Mouse (Mus musculus) frontal cortex, postnatal 36 days (tissue): ENCODE results near the gene Bag1.
"Not testable (repeated sequence)": the region's sequence is repeated elsewhere in the genome, so short reads cannot be mapped to it uniquely, and the experiment has no call there.

Experiments
- DNase-seq, 2 experiments: peaks; one replicate each; pipeline ENCODE4 v3.0.0; 2022; ENCODE audit warnings: low spot score in 2 of 2

Gene Bag1

DNA sequence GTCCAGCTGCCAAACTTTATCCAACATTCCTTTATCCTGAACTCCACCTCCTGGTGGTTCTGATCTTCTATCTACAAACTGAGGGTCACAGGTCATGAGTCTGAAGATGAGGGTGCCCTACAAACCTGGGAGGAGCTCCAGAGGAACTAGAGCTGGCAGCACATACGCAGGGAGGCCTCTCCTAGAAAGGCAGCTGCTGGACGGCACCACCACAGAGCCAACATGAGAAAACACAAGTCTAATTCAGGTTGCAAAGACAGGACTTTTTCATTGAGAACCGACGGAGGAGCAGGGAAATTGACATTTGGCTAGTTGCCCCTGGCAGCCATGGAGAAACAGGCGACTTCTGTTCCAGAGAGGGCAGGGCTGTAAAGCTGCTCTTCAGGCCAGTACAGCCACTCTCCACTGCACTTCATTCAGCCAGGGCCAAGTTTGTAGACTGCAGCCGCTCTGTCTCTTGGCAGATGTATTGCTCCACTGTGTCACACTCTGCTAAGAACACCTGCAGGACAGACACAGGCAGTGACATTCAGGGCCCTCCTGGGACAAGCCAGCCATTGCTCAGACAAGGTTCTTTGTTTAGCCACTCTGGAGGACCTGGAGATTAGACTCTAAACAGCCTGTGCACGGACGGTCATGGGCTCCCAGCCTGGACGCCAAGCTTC lies 11.8 kb downstream of the Bag1 start:
- peak; percentile 43 to 49 for DNase-seq

DNA sequence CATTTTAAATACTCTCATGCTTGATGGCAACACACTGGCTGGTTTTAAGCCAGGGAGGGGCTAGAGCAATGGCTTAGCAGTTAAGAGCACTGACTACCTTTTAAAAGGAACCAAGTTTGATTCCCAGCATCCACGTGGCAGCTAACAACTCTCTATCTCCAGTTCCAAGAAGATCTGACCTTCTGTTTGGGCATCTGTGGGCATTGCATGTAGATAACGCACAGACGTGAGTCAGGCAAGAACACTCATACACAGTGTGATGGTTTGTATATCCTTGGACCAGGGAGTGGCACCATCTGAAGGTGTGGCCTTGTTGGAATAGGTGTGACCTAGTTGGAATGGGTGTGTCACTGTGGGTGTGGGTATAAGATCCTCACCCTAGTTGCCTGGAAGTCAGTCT lies 13.7 kb downstream of the Bag1 start:
- not testable (repeated sequence) for DNase-seq

DNA sequence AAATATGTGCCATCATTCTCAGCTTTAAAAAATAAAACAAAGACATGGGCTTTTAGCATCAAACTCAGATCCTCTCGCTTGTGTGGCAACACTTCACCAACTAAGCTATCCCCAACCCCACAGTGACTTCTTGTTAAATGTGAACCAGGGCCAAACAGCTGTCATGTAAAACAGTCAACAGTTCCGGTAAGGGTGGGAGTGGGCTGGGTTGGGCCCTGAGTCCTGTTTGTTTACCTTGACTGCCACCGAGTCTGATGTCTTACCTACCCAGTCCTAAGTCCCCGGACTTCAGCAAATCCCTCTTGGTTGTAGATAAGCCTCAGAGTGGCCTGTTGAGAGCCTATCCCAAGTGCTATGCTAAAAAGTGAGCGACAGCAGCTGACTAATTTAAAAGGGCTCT lies 14.4 kb downstream of the Bag1 start:
- no peak for DNase-seq

DNA sequence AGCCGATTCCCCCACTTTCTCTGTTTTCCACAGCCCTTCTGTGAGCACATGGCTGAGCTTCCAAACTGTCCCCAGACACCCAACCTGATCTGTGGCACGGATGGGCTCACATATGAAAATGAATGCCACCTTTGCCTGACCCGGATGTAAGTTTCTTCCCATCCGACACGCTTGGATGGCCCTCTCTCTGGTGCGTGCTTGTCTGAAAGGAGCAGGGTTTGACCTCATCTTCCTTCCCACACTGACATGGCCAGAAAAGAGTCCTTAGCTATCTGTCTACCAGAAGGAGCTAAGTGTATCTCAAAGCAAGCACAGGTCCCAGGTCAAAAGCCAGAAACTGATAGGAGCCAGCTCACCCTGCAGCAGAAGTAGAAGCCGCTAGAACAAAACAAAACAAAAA lies 19.0 kb downstream of the Bag1 start:
- no peak for DNase-seq

DNA sequence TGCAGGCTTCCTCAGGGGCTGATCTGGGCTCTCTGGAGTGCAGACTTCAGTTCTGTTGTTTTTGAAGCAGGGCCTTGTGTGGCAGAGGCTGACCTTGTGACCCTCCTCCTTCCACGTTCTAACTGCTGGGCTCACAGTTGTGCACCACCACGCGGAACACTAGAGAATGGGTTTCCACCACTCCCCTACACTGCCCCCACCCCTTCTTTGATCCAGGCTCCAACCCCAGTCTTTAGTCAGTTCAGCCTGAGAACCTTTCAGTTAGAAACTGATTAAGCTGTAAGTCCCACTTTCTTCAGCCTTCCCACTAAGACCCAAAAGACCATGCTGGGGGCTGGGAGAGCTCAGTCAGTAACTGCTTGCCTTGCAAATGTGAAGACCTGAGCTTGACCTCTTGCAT lies 22.5 kb downstream of the Bag1 start:
- DNase-seq = no peak

DNA sequence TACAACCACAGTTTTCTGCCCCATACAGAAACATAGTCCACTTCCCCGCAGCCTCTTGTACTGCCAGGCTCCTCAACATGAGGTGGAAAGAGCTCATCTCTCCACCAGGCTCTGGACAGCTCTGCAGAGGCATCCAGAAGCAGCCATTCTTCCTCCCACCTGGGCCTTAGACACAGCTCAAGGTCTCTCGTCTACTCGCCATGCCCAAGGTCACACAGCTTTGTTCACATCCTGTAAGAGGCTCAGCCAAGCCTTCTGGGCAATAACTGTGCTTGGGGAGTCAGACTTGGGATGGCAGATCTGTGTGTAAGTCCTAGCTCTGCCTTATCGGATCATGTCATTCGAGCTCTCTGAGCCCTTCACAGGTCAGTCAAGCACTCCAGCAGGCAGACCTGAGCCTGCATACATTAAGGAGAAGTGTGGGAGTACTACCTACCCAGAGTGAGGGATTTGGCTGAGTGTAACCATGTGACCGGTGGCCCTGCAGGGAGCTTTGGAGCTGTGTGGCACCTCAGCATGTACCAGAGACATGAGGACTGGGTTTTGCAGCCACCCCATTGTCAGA lies 24.9 kb downstream of the Bag1 start:
- DNase-seq = no peak

DNA sequence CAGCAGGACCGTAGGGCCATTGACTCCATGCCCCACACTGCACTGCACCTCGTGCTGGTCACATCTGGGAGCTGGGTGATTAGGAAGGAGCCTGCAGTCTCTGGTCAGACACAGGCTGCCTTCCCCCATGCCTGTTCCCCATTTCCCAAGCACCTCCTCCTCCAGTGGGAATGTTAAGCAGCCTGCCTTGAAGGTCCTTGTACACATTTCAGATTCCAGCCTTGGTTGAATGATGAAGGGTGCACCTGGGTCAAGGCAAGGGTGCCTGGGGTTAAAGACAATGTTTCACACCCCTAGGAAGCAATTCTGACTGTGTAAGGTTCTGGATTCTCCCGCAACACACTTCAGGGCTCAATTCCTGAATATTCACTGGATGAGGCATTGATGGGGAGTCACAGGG lies 26.8 kb downstream of the Bag1 start:
- no peak for DNase-seq

DNA sequence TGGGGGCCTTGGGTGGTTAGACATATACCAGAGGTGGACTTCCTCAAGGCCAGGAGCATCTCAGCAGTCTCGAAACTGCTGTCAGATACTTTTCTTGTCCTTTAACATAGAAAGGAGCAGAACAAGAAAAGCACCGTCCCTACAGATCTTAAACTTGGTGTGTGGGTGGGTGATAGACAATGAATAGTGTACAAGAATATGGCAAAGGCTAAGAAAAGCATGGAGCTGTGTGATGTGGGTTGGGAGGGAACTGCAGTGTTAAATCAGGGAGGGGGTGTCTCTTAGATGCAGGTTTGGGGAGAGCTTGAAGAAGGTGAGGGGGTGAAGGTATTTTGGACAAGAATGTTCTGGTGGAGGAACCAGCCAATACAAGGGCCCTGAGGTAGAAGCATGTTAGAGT lies 27.5 kb downstream of the Bag1 start:
- DNase-seq = peak; percentile 34 to 58

DNA sequence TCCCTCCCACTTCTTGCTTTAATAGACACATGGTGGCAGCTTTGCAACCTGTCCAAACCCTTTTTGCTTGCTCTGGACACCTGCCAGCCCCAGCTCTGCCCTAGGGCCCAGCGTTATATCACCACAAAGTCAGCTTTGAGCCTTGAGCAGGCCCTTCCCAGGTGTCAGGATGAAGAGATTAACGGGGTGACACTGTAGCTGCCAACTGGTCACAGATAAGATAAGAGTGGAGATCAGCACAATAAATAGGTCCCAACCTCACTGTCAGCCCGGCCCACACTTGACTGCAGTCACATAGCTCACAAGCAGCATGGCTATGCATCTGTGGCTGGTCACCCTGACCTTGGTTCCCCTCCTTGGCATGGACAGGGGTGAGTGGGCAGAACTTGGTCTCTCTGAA lies 28.3 kb downstream of the Bag1 start, which contains the start of gene Spink4:
Spink4 (plus strand) TSS at position 268 of the 400 bp plus-strand sequence.
- DNase-seq = no peak

DNA sequence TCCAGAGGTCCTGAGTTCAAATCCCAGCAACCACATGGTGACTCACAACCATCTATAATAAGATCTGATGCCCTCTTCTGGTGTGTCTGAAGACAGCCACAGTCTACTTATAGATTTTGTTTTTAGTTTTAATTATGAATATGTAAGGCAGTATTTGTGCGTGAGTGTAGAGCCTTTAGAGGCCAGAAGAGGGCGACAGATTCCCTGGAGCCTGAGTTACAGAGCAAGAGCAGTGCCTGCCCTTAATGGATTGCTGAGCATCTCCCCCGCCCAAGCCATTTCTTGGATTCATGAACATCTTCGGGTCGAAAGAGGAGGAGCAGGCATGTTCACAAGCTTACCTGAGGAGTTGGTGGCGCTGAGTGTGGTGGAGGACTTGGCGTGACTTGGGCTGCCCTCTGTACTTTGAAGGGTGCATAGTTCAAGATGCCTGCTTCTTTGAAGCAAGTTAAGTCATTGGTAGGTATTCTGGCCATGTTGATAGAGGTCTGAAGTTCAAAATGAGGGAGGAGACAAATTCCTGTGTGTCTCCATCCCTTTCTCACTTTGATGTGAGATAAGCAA lies 31.4 kb downstream of the Bag1 start:
- DNase-seq = no peak

DNA sequence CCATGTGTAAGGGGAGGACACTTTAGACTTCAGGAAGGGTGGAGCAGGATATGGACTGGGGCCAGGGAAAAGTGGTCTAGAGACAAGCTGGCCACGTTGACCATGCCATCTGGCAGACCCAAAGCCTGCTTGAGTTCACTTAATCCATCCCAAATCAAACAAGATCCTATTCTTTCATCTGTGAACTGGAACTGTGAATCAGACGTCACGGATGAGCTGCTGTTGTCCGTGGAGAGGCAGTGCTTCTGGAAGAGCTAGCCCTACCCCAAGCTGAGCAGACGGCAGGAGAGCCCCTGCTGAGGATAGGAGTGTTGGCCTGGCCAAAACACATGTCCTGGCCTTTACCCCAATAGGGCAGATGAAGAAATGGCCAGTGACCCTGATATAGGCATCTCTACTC lies 32.1 kb downstream of the Bag1 start:
- DNase-seq = peak in 1 of 2 experiments; percentile 4

DNA sequence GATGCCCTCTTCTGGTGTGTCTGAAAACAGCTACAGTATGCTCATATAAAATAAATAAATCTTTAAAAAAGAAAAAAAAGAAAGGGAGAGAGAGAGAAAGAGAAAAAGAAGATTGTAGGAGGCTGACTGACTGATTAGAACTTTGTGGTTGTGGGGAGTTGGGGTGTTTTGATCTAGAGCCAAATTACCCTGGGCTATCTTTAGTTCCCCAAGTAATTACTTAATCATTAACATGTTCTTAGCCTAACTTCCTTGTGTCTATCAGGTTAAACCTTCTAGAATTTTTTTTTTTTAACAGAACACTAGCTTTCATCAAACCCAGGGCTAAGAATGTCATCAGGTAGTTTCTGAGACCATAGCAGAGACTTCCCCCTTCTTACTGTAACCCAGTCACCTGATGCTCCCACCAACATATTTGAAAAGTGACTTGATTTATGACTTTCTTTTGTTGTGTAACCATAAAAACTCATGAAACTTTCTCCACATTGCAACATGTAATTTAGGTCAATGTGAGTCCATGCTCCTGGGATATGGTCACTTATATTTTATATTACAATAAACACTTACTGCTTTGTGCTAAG lies 33.7 kb downstream of the Bag1 start:
- no peak for DNase-seq

DNA sequence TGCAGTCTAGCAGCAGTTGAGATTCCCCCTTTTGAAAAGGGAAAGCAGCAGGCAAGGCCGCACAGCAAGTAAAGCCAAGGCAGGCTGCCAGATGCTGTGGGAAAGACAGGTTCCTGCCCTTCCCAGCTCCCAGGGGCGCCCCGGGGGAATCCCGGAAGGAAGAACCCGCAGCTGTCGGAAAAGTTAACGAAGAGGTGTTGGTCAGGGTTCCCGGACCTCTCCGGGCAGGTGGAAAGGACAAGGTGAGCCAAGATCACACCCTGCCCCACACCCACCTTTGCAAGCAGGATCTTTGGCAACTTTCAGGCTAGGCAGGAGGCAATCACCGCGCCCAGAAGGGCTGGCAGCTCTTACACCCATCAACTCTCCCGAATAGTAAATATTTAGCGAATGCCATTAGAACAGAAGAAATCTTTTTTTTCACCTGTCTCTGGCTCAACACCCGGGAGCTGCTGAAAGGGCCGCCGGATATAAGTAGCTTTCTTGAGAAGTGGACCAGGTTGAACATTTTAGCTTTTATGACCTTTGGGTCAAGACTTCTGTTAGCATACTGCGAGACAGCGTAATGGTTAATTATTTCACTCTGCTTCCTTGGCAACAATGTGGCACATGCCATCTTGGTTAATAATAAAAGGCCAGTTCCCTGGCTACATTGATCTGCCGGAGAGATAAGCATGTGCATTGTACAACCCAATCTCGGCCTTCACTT lies 39.7 kb downstream of the Bag1 start:
- DNase-seq = no peak

DNA sequence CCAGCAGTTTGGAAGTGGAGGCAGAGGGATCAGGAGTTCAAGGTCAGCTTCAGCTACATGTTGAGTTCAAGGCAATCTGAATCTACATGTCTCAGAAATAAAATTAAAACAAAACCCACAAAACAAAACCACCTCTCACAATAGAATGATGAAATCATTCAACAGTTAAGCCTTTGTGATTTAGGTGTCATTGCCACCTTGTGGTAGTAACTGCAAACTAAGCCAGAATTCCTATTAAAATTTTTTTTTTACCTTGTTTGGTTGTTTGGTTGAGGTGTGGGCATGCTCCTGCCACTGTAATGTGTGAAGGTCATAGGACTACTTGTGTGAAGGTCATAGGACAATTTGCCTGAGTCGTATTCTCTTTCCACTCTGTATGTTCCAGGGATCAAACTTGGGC lies 41.8 kb downstream of the Bag1 start:
- DNase-seq = no peak

DNA sequence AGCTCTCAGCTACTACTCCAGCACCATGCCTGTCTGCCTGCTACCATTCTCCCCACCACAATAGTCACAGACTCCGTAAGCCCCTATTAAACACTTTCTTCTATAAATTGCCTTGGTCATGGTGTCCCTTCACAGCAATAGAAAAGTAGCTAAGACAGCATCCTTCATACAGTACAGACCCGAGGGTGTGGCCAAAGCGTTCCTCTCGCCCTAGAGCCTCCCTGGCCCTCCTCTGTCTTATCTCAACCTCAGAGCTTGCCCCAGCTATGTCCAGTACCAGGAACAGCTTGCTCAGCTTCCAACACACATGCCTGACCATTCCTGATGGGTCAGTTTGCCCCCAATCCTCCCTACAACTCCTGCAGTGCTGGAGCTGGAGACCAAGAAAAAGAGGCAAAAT lies 47.5 kb downstream of the Bag1 start:
- DNase-seq = no peak

DNA sequence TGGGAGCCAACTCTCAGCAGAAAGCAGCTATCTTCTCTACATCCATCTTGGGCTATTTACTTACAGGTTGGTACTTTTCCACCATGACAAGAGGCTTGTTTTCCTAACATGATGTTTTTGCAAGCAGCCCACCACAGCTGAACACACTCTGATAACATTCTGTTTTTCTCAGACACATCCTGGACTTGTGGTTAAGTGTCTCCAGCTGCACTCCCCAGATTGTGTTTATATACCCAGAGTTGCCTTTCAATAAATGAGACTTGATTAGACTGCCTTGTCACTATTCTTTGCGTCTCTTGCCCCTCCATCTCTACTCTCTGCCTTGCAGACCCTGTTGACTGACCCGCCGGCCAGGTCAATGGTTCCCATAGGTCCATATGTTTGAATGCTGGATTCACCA lies 48.0 kb downstream of the Bag1 start:
- DNase-seq = no peak

DNA sequence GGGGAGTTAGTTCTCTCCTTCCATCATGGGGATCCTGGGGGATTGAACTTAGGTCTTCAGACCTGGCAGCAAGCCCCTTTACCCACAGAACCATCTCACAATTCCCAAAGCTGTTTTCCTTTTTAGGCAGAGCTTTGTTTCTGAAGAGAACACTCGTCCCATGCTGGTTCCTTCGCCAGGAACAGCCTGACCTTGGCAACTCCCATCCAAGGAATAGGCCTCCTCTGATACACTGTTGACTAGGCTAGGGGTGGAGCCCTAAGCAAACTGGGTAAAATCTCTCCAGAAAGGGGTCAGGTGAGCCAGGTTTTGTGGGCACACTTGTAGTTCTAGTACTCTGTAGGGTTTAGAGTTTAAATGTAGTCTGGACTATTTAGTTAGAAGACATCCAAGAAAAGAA lies 48.8 kb downstream of the Bag1 start:
- no peak for DNase-seq

DNA sequence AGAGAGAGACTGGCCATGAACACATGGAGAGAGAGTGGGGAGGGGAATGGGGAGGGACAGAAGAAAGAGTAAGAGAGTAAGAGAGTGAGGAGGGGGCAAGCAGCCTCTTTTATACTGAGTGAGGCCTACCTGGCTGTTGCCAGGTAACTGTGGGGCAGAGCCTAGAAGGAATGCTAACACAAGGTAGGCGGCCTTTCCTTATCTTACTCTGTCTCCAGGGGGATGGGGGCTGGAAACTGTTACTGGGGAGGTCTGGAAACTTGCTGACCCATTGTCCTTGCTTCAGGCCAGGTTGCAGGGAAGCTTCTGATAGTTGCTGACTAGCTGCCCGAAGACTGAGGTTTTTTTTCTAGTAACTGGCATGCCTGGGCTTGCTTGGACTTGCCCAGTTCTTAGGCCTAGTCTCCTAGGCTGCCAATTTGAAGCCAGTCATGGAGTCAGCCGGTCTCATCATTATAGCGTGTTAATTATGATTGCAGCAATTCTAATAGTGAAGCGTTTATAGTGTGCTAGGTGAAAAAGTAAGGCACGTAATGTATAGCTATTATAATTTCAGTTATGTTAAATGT lies 49.5 kb downstream of the Bag1 start:
- no peak for DNase-seq

DNA sequence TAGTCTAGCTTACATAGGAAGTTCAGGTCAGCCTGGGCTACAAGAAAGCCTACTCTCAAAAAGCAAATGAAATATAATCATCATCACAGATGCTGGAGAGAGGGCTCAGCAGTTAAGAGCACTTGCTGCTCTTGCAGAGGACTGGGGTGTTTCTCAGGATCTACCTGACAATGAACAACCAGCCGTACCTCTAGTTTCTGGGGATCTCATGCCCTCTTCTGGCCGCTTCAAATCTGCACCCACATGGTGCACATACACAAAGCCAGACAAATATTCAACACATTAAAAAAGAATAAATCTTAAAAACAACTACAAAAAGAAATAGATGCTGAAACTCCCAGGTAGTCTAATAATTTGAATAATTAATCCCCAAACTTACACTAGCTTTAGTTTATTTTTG lies 52.4 kb downstream of the Bag1 start:
- DNase-seq = no peak

DNA sequence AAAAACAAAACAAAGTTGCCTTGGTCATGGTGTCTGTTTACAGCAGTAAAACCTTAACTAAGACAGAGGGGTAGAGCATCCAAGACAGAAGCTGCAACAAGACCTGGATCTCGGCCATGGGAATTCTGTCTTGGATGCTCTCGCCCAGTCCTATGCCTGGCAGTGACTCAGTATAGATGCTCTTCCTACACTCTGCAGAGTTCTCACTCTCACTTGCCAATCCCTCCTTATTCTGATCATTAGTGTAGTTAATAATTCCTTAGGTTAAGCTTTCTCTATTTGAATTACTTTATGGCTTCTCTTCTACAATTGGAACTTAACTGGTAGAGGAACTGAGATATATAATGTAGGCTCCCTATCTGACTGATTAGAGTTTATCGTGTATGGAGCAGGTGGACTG lies 53.0 kb downstream of the Bag1 start:
- DNase-seq = no peak

DNA sequence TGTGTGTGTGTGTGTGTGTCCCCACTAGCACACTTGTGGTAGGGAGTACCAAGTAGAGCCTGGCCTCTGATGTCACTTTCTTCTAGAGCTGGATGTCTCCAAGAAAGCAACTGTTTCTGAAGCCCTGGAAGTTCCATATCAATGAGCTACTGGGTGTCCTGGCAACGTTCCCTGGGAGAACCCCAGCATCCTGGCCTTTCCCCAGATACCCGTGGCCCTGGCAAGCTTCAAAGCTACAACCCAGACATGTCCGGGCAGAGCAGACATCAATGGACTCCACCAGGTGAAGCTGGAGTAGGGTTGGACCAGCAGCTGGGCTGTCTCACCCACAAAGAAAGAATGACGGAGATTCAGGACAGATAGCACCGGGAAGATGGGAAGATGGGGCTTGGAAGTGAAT lies 56.9 kb downstream of the Bag1 start:
- DNase-seq = no peak

DNA sequence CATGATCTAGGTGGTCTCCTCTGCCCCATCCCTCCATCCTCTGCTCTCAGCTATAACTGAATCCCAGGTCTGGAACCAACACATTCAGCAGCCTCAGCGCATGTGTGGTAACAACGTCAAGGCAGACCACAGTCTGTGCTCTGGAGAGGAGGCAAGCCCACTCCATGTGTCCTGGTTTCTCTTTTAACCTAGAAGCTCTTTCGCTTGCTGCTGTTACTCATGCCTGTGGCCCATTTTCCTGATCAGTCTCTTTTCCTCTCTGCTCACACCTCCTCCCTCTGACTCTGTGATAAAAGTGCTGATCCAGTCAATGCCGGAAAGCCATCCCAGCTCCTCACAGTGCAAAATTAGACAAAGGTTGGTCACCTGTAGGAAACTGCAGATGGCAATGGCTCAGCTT lies 58.1 kb downstream of the Bag1 start:
- DNase-seq = no peak
